Mouse (Mus musculus) lung, postnatal 0 days (tissue): ENCODE data around the gene Nup107.

Experiments
- CTCF ChIP-seq: IDR thresholded peaks from 2 replicates; pipeline ENCODE4 v1.5.1; 2016; ENCODE audit warnings: antibody characterized with exemption, mild to moderate bottlenecking
- EP300 ChIP-seq: IDR thresholded peaks from 2 replicates; pipeline ENCODE4 v1.6.1; 2016; ENCODE audit warnings: antibody characterized with exemption, mild to moderate bottlenecking, control low read depth

DNA sequence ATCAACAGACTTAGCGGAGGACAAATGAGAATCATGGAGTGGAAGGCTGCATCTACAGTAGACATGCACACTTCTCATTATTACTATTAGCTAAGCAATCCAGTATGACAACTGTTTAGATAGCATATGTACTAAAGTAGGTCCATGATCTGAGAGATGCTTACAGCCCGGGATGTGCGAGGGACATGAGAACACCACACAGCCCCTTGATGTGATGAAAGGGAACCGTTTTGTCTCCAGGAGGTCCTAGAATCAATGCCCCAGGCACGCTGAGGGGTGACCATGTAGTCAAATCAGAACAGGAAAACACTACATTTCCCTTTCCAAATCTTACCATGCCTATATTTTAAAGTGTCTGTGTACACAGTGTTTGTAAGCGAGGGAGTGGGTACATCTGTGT is 40.8 kb downstream of the Nup107 start:
- TF ChIP-seq CTCF (no peak), EP300 (no peak)
